Mouse (Mus musculus): ENCODE results near the gene Tnik.

Tnik gene

DNA sequence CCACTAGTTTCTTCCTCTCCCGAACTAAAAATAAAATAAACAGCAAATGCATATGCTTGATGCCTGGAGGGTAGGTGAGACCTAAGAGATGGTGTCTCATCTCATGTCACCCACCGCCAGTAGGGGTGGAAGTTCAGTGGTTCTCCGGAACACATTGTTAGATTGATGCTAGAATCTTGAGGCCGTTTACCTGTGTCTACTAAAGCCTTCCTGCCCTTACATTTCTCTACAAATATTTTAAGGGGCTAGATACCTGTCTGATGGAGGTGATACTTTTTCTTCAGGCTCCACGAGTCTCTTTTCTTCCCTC lies 1.8 kb downstream of the Tnik start:
- DNase-seq (ENCODE audit: low spot score): no peak

DNA sequence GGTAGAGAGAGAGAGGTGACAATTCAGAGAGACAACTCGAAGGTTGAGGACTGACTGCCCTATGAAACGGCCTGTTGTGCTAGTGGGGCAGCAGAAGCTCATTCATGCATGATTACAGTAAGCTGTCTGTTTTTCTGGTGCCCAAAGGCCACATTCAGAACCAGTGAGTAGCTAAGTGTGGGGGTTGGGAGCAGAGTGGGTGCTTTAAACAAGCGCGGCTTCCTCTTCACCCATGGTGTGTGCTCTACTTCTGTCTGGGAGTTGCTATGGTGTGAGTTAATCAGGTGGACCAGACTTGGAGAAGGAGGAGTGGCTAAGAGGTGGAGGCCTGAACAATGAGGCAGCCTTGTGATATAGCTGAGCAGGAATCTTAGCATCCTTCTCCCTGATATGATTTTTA lies 2.2 kb downstream of the Tnik start:
- no peak for DNase-seq (ENCODE audit: low spot score)

DNA sequence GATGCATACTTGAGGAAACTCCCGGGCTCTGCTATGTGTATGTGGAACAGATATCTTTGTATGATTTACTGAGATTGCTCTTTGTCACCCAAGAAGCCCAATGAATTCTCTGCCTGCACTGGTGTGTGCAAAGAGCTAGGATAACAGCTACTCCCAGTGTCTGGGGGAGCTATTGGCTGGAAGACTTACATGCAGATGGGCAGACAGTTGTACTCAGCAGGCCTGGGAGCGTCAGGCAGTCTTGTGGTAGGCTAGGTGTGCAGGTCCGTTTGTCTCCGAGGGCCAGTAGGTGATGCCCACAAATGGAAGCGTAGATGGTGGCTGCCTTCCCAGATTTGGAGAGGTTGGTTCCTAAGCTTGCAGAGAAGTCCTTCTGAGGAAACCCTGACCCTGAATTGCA lies 2.6 kb downstream of the Tnik start:
- no peak for DNase-seq (ENCODE audit: low spot score)

DNA sequence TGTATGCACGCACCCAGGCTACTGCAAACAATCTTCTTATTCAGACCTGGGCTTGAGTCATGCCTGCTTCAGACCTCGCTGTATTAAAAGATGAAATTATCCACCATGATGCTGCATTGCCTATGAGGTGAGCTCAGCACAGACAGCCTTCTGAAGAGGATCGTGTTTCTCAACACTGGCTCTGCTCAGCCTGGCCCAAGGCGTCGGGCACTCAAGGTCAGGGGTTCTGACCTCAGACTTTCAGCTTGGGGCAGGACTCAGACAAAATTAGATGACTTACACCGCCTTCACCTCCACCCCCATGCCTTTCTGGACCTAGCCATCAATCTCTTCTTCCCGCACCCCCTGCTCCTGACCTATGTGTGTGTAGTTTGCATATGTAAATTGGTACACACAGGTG lies 4.2 kb downstream of the Tnik start:
- DNase-seq (ENCODE audit: low spot score): no peak

DNA sequence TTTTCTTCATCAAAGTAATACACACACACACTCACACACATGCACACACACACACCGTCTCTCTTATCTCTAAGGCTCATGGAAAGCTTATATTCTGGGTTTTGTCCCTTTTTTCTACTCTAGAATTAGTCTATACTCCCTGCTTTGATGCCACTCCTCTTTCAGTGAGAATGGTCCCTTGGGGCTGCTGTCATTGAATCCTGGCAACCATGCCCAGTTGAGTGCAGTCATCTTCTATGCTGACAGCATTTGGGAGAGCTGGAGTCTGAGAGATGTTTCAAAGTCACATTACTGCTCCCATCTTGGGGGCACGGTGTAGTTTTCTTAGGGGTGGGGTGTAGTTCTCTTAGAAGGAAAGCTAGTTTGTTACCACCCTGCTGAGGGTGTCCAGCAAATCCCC lies 6.7 kb downstream of the Tnik start:
- DNase-seq (ENCODE audit: low spot score): no peak

DNA sequence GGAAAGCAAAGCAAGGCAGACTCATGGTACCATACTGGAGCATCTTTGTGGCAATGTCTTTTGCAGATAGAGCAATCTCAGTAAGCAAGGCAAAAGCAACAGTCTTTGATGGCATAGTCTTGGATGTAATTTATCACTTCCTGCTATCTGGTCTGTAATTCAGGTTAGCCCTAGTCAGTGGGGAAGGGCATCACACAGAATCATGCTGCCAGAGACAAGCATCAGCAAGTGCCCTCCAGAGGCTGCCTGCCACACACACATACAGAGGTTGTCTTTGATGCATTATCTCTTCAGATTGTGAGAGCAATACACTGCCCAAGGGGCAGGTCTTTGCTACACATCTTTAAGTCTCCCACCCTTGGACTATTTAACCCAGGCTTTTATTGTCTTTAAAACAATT lies 8.9 kb downstream of the Tnik start:
- DNase-seq (ENCODE audit: low spot score): no peak

DNA sequence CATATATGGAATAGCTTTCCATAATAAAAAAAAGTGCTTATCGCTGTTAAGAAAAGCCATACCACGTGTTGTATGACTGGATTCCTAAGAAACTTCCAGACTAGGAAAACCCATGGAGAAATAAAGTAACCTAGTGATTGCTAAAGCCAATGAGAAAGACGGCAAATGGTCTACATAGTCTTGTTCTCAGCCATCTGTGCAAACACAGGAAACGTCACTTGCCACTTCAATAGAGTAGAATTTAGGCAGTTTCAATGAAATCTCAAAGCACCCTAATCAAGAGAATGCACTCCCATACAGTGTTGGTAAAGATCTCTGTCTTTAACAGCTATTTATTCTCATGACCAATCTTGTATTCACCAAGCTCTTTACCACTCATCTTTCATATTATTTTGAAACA lies 11.7 kb downstream of the Tnik start:
- no peak for DNase-seq (ENCODE audit: low spot score)

DNA sequence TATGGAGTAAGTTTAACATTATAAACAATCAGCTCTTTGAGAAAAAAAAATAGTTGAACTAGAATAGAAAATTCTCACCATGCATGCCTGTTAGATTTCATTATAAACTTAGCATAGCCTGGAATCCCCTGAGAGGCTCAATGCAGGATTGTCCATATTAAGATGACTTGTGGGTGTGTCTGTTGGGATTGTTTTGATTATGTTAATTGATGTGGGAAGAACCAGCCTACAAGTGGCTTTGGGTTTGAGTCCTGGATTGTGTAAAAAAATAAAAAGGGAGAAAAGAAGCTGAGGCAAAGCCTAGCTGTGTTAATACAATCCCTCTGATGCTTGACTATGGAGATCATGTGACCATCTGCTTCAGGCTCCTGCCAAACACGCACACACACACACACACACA lies 26.7 kb downstream of the Tnik start:
- no peak for DNase-seq (ENCODE audit: low spot score)

DNA sequence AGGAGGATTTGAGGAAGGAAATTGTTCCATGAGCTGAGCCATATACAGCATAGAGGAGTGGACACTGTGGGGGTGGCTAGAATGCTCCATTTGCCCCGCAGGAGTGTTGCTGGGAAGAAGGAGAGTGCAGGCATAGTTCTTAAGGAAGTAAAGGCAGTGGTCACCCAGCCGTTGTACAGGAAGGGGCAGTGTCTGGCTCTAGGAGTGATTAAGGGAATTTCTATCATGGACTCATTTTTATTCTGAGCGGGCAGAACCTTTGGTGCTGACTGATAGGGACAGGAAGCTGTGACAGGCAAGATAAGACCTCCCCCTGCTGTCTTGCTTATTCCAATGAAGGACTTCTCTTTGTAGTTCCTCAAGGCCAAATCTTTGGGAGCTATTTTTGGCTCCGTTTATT lies 38.4 kb downstream of the Tnik start:
- no peak for DNase-seq (ENCODE audit: low spot score)

DNA sequence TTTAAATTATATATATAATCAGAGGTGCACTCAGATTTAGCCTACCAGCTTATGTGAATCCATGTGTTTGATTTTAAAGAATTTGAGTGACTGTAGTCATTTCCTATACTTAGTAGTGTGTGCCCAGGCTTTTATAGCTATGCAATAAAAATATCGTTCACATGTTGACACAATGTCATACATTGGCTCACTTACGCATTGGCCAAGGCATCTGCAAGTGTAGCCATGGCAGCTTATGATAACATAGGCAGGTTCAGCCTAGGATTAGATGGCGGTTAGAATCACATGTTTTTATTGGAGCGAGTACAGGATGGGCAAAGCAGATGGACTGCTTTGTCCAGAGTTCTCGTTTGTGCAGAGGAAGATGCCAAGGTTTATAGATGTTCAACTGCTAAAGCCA lies 40.9 kb downstream of the Tnik start:
- no peak for DNase-seq (ENCODE audit: low spot score)

DNA sequence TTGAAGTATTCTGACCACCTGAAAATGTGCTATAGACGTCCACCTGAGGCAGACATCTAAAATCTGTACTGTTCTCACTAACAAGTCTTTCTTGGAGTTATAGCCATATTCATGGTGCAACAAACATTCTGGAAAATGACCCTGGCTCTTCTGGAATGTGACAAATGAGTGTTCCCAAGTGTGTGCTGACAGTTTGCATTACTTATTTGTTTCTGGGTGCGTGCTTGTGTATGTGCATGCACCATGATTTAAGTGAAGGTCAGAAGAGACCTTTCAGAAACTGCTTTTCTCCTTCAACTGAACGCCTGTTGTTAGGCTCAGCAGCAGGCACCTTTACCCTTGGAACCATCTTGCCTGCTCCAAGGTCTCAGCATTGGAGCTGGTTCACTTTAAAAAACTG lies 43.8 kb downstream of the Tnik start:
- no peak for DNase-seq (ENCODE audit: low spot score)

DNA sequence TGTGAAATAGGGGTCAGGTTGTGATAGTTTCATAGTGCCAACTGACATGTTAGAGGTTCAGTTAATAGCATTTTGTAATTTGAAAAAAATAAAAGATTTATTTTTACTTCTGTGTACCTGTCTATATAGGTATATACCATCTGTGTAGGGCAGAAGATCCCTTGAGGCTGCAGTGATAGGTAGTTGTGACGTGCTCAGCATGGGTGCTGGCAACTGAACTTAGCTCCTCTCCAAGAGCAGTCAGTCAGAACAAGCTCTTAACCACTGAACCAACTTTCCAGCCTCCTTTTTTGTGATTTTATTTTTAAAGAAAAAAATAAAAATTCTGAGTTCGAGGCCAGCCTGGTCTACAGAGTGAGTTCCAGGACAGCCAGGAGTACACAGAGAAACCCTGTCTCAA lies 51.4 kb downstream of the Tnik start:
- DNase-seq (ENCODE audit: low spot score): no peak

DNA sequence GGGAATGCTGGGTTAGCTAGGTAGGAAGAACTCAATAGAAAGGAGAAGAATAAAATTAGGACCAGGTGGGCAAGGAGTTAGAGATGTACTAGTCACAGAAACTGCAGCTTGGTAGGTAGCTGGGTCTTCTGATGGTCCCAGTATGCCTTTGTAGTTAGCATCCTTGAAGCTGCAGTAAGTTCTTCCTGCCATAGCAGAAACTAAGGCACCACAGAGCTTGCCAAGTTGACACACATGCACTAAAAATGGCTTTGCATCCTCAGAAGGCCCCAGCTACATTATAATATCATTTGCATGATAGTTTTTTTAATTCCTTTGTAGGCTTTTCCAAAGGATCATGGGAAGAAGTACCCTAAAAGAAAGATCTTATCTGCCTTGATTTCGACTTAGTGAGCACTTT lies 54.3 kb downstream of the Tnik start:
- DNase-seq (ENCODE audit: low spot score): no peak

DNA sequence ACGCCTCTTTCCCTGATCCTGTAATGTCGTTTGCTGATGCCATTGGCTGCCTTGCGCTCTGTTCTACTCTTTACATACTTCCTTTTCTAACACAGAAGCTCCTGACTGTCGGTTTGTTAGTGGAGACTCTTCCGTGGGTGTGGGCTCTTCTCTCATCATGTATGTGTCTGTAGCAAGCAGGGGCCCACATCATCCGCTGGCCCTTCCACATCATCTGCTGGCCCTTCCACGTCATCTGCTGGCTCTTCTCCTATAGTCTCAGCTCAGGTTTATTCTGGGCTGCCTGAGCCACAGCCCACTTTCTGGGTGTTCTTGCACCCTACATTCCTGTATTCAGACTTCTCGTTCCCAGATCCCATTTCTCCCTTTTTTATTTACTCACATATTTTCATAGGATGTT lies 58.6 kb downstream of the Tnik start:
- DNase-seq (ENCODE audit: low spot score): no peak

DNA sequence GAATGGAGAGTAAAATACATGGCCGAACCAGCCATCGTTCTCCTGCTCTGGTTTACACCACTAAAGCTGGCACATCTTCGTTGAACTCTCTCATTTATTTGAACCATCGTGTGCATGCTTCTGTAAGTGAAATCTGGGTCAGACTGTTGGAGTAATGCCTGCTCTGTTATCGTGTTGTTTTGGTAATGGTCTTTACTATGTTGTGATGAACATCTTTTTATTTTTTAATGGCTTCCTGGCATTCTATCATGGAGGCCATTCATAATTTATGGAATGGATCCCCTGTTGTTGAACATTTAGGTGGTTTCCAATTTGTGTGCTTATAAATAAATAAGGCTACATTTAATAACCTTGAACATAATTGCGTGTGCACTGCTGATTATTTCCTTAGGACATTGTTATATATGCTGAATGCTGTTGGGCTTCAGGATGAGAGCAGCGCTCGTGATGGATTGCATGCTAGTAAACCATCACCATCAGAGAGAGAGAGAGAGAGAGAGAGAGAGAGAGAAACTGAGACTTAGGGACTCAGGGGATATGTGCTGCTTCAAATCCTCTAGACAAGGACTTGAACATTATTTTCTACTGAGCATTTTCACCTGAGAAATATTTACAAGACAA lies 62.7 kb downstream of the Tnik start:
- DNase-seq (ENCODE audit: low spot score): no peak

DNA sequence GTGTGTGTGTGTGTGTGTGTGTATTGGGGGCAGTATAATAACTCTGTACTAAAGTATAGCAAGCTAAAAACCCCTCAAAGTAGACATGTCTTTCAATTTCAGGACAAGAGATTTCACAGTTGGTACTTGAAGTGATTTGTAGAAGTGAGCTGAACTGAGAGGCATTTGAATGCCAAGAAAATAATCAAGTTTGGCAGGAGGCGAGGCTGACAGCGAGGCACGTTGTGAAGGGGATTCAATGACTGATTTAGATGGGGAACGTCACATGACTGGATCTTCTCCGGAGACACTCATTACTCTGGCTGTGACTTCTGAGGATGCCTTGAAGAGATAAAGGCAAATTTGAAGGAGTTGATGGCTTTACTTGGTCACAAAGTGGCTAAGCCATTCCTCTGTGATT lies 69.3 kb downstream of the Tnik start:
- no peak for DNase-seq (ENCODE audit: low spot score)

DNA sequence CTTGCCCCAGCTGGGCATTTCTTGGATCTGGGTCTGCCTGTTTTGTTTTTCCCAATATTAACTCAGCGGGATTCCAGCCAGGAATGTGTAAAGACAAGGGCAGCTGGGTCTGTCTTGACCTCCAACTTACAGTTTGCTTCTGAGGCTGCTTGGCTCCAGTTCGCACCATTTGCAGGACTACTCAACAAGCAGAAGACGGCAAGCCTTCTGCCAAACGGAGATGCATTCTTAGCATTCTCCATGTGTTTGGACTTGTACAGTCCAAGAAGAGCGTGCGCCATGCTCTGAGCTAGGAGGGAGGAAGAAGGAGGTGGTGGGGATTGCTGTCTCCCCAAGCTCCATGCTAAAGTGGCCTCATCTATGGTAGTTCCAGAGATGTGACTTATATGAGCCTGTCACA lies 70.9 kb downstream of the Tnik start:
- DNase-seq (ENCODE audit: low spot score): no peak

DNA sequence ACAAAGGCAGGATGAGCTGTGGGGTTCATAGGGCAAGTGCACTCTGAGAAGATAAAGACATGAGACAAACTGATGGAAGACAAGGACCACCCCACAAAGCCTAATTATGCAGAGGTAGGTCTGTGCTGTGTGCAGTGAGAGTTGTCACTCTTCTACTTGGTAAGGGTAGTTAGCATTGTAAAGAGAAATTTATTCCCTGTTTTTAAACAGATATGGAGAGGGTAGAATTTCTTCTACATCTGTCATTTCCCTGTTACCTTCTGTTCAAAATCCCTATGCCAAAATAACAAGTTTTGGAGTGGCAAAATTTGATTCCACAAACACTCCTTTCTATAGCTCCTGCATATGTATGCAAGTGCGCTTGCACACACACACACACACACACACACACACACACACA lies 71.5 kb downstream of the Tnik start:
- DNase-seq (ENCODE audit: low spot score): no peak

DNA sequence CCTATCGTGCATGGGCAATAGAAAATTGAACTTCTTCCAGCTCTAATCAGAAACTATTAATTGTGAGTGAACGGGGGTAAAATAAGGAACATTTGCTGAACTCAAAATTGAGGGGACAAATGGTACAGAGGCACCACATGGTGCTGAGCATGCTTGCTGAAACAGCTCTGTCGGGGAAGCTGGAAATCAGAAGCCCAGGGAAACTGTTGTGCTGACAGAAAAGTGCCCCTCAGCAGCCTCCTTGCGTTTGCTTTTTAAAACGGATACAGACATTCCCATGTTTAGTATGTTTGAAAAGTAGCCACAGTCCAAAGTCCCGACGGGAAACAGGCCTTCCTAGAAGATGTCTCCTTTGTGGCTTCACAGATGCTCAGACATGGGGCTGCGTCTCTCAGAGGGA lies 77.1 kb downstream of the Tnik start:
- no peak for DNase-seq (ENCODE audit: low spot score)

DNA sequence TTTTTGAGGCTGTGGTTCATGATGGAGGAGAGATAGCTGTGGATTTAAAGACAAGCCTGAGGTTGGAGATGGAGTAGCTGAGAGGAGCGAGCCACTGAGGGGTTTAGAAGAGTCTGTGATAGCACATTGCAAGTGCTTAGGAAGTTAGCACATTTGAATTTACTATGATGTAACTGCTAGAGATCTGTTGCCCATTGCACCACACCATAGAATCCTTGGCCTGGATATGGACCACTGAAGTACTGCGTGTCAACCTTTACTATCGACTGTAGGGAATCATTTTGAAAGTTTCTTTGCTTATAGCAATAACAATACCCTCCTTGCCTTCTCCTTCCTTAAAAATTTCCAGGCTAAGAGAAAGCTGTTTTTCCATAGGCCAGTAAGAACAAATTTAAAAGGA lies 80.2 kb downstream of the Tnik start:
- no peak for DNase-seq (ENCODE audit: low spot score)

DNA sequence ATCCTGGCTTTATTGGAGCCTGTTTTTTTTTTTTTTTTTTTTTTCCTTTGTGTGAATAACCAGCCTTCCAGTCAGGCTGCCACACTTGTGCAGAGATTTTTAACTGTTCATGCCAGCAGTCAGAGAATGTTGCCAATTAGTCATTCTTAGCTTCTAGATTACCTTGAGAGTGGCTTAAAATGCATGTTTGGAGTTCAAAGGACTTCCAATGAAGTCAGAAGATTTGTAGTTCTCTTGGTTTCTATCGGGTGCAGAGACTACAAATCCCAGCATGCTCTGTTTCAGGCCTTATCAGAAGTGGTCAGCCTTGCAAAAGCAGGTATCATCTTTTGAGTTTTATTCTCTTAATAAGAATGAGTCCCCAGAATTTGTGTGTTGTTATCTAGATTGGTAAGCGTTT lies 80.6 kb downstream of the Tnik start:
- no peak for DNase-seq (ENCODE audit: low spot score)

DNA sequence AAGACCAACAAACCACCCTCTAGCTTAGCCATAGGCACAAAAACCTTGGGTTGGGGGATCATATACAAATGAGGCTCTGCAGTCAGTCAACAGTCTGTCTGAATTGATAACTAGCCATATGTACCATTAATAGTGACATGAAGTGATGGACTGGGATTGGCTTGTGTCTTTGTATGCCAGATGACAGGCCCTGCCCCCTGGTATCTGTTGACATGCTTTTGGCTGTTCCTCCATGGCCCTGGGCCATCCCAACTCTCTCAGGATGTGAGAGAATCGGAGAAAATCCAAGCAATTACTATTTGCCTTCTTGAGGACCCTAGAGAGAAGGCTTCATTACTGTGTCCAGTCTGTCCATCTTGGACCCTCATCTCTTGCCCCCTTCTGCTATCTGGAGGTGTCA lies 82.4 kb downstream of the Tnik start:
- no peak for DNase-seq (ENCODE audit: low spot score)

DNA sequence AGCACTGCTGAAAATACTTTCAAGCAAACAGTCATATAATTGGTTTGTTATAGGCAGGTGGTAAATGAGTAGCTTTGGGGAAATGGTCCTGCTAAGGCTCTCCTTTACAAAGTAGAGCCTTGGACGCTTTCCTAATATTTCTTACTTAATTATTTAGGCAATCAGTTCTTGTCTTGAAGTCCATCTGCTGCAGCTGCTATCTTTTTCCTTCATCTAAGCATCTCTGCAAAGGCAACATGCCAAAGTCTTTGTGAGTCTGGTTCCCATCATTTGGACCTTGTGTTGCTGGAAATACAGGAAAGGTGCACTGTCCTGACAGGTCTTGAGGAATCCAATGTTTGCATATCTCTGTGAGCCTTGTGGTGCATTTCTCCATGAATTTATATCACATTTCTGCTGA lies 82.9 kb downstream of the Tnik start:
- DNase-seq (ENCODE audit: low spot score): no peak

DNA sequence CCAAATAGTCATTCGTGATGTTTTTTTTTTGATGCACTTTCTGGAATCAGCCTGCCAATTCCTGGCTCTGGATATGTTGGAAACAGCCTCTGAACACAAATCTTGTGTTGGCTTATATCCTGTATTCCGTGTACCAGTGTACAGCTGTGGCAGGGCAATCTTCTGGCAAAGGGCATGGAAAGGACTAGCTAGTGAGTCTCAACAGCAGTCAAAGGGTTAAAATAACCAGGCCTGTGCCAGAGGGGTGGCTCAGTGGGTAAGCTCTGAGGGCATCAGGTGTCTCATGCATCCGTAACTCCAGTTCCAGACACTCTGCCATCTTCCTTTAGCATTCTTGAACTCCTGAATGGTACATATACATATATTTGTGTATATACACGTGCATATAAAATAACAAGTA lies 83.5 kb downstream of the Tnik start:
- DNase-seq (ENCODE audit: low spot score): no peak

DNA sequence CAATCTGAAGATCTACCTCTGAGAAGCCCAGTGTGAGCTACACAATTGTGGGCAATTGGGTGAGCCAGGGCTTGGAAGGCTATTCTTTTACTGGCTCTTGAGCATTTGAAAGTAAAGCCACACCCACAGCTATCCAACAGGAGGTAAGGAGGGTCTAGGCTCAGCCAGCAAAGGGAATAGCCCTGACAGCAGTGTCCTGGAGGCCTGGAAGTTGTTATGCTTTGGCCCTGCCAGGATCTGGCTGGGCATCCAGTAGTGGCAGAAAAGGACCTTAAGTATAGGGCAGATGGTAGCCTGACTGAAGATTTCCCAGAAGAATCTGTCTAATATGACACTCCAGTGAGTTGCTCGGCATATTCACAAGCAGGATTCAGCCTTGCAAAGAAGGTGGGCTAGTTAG lies 85.7 kb downstream of the Tnik start:
- DNase-seq (ENCODE audit: low spot score): no peak

Data from spleen, adult 12 weeks (tissue).